Mouse (Mus musculus) kidney, adult 11 months (tissue): ENCODE data around the gene Polr3h.
A peak's percentile ranks its signal among the peaks of the same experiment; 100 is the strongest.

Source experiments
- DNase-seq: peaks from one replicate; pipeline ENCODE4 v3.0.0; 2022

Gene Polr3h

DNA sequence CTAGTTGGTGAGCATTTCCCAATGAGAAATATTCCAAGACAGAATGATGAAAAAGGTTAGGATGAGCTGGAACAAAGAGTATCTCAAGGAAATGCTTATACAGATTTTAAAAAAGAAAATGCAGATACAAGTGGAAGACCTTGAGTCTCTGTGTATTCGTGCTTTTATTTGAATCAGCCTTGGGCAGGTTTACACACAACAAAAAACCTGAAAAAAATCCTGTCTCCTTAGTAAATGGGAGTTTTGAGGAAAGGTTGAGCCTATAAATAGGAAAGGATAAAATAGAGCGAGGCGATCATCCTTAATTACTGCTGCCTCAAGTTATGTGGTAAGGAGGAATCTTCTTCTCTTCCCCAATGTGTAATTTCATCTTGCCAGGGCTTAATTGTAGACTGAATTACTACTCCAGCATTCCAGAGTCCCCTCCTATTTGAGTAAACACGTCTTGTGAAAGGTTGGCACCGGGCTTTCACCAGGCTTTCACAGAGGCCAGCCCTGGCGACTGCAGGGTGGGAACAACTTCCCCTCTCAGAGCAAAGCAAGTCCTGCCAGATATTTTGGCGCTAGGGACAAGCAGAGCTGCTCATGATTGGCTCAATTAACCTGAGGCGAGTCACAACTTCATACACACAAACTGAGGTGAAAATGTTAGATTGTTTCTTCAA is 65.4 kb downstream of the Polr3h start:
- no peak for DNase-seq

DNA sequence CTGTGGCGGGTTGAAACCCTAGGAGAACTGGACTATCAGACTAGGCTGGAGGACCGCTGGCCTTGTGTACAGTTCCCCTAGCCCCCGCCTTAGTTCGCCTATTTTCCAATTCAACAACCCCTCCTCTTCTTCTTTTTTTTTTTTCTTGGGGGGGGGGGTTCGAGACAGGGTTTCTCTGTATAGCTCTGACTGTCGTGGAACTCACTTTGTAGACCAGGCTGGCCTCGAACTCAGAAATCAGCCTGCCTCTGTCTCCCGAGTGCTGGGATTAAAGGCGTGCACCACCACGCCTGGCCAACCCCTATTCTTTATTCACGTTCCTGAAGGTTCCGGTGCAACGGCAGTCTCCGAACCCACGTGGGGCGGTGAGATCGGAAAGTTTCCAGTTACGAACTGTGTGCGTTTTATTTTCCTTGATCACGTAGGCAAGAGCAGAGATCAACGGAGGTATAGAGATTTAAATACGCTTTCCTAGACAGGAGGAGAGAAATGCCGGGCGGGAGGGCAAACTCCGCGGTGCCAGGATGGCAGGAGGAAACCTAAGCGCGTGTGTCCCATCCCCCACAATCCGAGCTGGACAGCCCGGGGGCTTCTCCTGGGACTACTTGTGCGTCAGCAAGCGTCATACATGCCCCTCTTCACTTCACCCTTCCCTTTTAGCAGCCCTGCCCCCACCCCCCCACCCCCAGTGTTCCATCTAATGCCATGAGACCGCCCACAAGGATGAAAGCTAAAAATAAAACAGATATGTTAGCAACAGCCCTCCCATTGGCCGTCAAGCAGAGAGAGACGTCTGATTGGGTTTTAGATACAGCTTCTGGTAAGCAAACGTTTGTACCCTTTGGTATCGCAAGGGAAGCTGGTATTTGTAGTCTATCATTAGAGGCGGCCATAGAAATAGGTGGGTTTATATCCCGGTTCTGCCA is 66.4 kb downstream of the Polr3h start:
- DNase-seq, result peak; percentile 95

- peak; percentile 76 for DNase-seq
These were observed 67.3 kb downstream of the Polr3h start, which contains the start of gene Tob2 for GRCm38 (mm10) chr15:81858517-81859329. Gene Tob2 (minus strand): TSS chr15:81858796.

DNA sequence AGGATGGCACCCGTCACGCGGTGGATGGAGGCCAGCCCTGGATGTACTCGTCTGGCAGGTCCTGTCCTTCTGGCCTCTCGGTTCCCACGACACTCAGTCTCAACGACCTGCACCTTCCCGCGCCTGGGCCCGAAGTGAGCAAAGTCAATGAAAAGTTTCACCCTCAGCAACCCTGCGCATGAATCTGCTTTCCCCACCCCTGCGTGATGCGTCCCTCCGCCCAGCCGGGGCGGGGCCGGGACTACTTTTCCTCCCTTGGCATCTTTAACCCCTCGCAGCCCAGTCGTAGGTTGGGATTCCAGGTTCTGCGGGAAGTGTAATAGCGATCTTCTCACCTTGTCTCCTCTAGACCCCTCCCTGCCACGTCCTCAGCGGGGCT is 67.9 kb downstream of the Polr3h start:
- DNase-seq, result peak; percentile 92

GRCm38 (mm10) chr15:81857724-81858116 is 68.3 kb downstream of the Polr3h start:
- DNase-seq, result no peak

- no peak for DNase-seq
These were observed 68.9 kb downstream of the Polr3h start for GRCm38 (mm10) chr15:81856938-81857723.

DNA sequence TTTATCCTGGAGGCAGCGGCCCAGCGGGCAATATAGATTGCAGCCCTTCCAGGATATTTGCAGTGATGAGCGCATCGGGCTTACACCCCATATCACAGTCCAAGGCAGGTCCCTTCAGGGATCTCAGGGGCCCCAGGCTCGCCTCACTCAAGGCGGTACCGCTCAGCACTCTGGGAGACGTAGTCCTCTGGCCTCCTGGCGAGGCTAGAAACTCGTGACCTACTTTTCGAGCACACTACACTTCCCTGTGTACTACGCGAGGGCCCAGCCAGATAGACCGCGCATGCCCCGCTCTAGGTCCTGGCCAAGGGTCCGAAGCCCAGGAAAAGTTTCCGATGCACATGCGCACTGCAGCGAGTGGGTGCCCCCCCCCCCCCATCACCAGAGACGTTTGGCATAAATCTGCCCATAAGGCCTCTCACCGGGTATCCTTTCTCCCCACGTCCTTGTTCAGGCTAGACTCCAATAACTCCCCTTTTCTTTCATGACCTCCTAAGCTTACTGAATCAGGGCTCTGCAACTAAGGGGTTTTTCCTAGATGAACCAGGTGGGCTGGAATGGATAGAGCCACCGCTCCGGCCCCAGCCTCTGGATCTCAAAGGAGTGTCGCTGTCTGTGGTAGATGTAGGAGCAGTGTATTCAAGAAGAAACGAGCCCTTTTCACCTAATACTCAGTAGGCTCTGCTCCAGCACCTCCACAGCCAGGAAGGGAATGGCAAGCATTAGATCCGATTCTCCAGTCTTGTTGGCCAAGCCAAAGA is 69.8 kb downstream of the Polr3h start:
- peak; percentile 92 for DNase-seq

DNA sequence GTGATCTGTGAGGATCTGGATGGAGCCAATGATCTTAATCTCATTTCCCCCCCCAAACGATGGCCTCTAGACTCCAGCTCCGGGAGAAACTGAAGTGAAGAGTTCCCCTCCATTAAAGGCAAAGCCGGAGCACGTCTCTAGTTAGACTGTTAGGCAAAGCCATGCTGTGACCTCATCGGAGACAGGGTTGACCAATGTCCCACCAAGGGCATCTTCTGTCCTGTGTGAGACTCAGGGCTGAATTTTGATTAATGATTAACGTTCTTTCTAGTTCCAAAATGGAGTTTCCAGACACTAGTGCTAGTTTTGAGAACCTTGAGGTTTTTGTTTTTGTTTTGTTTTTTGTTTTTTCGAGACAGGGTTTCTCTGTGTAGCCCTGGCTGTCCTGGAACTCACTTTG is 73.0 kb downstream of the Polr3h start:
- peak; percentile 59 for DNase-seq

- DNase-seq, result no peak
These were observed 73.5 kb downstream of the Polr3h start for GRCm38 (mm10) chr15:81852411-81853000.

DNA sequence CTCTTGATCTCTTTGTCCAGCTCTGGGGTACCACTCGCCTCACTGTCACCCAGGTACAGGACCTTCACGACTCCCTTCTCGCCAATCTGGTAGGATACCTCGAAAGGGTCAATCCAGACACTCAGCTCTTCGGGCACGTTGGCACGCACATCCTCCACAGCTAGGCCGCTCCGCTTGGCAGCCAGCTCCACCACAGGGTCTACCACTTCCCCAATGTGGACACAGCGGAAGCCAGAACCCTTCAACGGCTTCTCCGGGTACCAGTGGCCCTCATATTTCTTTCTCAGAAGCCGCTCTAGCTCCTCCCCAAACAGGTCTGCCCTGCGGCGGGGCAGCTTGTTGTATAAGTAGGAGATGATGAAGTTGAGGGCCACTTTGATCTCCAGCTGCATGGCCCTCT is 74.7 kb downstream of the Polr3h start:
- DNase-seq, result no peak

DNA sequence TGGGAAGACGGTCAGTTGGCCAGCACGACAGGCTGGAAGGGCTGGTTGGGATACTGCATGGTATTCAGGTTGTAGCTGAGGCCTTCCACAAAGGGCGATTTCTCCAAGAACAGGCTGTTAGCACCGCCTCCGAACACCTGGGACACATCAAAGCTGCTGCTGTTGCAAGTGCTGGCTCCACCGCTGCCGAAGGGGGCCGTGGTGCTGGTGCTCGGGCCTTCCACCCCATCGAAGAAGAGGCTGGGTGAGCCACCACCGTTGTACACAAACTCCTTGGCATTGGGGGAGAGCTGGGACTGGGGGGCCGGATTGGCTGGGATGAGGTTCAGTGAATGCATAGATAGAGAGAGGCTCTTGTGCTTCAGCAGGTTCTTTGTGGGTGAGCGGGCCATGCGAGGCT is 75.3 kb downstream of the Polr3h start:
- DNase-seq, result no peak

- no peak for DNase-seq
These were observed 76.9 kb downstream of the Polr3h start for GRCm38 (mm10) chr15:81849104-81849503.

- DNase-seq, result peak; percentile 62
These were observed 77.7 kb downstream of the Polr3h start for GRCm38 (mm10) chr15:81848301-81848700.

DNA sequence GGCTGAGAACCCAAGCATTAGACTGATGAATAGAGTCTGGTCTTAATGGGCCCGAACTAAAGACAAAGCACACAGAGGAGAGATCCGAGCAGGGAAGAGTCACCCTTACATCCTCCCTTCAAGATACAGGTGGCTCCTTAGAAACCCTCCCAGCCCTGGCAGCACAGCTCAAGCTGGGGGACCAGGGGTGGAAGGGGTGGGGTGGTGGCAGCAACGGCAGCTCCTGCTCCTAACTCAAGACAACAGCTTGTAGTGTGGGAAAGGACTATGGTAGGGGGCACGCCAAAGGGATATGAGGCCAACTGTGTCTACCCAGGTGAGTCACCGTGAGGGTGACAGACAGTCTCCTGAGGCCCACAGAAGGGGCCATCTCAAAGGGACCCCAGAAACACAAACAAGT is 78.2 kb downstream of the Polr3h start:
- no peak for DNase-seq

- no peak for DNase-seq
These were observed 78.9 kb downstream of the Polr3h start for GRCm38 (mm10) chr15:81847161-81847560.

- no peak for DNase-seq
These were observed 79.3 kb downstream of the Polr3h start for GRCm38 (mm10) chr15:81846755-81847154.

DNA sequence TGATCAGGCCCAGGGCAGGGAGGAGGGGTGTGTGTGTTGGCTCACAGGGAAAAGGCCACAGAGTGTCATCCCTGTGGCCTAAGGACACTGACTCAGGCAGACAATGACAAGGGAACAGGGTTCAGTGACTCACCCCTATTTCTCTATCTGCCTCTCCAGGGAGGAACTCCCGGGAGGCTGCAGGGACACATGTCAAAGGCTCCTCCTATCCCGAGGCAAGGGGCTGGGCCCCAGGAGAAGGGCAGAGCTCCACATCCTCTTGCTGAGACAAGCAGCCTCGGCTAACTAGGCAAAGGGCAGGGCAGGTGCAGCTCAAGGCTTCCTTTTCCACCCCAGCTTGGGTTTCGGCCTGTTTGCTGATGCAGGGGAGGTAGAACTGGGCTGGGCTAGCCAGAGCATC is 80.3 kb downstream of the Polr3h start:
- peak; percentile 88 for DNase-seq

DNA sequence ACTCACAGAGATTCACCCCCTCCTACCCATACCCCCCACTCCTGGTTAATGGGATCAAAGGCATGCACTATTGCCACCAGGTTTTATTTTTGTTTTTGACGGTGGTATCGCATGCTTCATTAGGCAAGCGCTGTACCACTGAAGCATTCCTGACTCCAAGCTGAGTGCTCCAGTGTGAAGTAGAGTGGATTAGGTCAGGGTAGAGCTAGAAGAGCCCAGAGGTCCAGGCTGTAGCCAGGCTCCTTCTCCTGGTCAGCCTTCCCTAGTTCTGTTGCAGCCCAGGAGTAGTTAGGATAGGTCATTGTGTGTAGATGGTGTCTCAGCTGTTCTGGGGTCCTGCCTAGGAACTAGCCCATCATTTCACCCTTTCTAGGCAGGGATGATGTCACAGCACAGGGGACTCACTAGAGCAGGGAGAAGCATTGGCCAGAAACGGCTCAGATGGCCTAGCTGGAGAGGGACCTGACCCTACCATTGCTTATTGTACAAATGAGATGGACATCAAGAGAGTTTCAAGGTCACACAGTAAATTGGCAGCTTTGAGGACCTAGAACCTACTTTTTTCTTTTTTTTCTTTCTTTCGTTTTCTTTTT is 80.9 kb downstream of the Polr3h start:
- DNase-seq, result no peak

- DNase-seq, result no peak
These were observed 83.8 kb downstream of the Polr3h start for GRCm38 (mm10) chr15:81842275-81842674.

GRCm38 (mm10) chr15:81840306-81840705 is 85.7 kb downstream of the Polr3h start:
- no peak for DNase-seq

DNA sequence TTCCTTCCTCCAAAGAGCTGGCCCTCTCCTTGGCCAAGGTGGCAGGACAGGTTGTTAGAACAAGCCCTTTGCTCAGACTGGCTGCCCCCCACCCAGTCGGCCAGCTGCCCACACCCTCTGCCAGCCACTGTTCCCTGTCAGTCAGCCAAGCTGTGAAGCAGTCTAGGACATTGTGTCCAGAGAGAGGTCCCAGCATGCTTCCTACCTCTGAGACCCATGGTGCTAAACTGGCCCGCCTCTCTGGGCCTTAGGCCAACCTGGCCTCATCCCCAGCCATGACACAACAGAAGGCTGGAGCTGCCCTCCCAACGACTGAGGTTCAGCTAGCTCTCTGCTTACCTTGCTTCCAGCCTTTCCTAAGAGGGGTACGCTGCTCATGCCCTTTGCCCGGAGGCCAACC is 86.4 kb downstream of the Polr3h start:
- DNase-seq, result peak; percentile 98
